Mouse (Mus musculus) midbrain, embryonic 11.5 days (tissue): ENCODE data around the gene Olfr1442. TPM values are rescaled to one million over a fixed set of nuclear protein-coding genes. Genes with fewer than 3 reads are reported as not detected.
"Not testable (repeated sequence)": the region's sequence is repeated elsewhere in the genome, so short reads cannot be mapped to it uniquely, and the experiment has no call there.

Source experiments
- ATAC-seq: fragments of 200-750 bp; cut with Nextera tagmentation; 2 replicates; pipeline ENCODE4 v1.8.0; 2017; ENCODE audit warnings: moderate TSS enrichment, moderate library complexity; ENCODE audit not compliant: low FRiP score
- DNase-seq: peaks from one replicate; pipeline ENCODE4 v3.0.0; 2015; ENCODE audit warnings: low spot score; ENCODE audit errors: missing footprints
- H3K27ac ChIP-seq: fragments of 300-500 bp; sonication (generic); 2 replicates; pipeline ENCODE4 v1.5.1; 2014; ENCODE audit warnings: low read depth, low read length
- H3K27me3 ChIP-seq: fragments of 300-500 bp; sonication (generic); 2 replicates; pipeline ENCODE4 v1.6.1; 2014; ENCODE audit warnings: mild to moderate bottlenecking, low read length, moderate library complexity, mixed read lengths; ENCODE audit not compliant: control insufficient read depth, insufficient read depth
- H3K36me3 ChIP-seq: fragments of 300-500 bp; sonication (generic); 2 replicates; pipeline ENCODE4 v1.6.1; 2014; ENCODE audit warnings: mild to moderate bottlenecking, low read length, moderate library complexity, mixed read lengths; ENCODE audit not compliant: control insufficient read depth, insufficient read depth
- H3K4me1 ChIP-seq: fragments of 300-500 bp; sonication (generic); 2 replicates; pipeline ENCODE4 v1.6.1; 2014; ENCODE audit warnings: low read length; ENCODE audit not compliant: control insufficient read depth, insufficient read depth
- H3K4me2 ChIP-seq: fragments of 300-500 bp; sonication (generic); 2 replicates; pipeline ENCODE4 v1.6.1; 2014; ENCODE audit warnings: mild to moderate bottlenecking, moderate library complexity
- H3K4me3 ChIP-seq: fragments of 300-500 bp; sonication (generic); 2 replicates; pipeline ENCODE4 v1.5.1; 2014; ENCODE audit warnings: low read depth, low read length
- H3K9ac ChIP-seq: fragments of 300-500 bp; sonication (generic); 2 replicates; pipeline ENCODE4 v1.6.1; 2014; ENCODE audit warnings: low read length
- H3K9me3 ChIP-seq: fragments of 300-500 bp; sonication (generic); 2 replicates; pipeline ENCODE4 v1.6.1; 2016; ENCODE audit warnings: low read length; ENCODE audit not compliant: control insufficient read depth
- WGBS: fragments of 180-500 bp; shearing (Covaris S2); extraction: QIAGEN DNeasy Blood & Tissue Kit; methylation state at CpG from one replicate; pipeline ENCODE4 v1.1.7; 2014; 5-methylcytosine and 5-hydroxymethylcytosine counted together
- polyA plus RNA-seq: library from polyadenylated mRNA; unstranded; fragments of >200 nt; fragmentation: Nextera tagmentation; extraction: Ambion mirVana; gene quantifications from 2 replicates; pipeline ENCODE4 v1.2.1, GENCODE M21; 2014

Gene Olfr1442
- not detected in 2 replicates for polyA plus RNA-seq

DNA sequence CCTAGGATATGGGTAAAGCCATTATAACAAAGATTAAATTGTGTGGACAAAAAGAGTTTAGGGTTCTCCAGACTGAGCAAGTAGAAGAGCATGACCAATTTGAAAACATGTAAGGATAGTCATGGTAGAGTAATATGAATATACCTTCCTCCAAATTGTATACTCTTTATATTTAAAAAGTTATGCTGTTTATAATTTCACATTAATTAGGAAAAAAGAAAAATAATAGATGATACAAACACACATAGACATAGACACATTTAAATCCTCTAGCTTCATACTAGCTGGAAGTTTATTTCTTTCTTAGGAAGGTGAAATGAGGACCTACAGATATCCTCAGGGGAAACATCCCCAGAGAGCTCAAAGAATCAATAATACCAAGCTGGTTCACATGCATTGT lies at the start of gene Olfr1442:
Olfr1442 (plus strand) TSS at position 301 of the 400 bp plus-strand sequence.
- H3K4me2 ChIP-seq = no peak within 1 kb of the TSS
- no peak for DNase-seq
- no peak for ATAC-seq
- no peaks in the 10 kb centered on the region for H3K9me3 ChIP-seq
- no peak within 1 kb of the TSS for H3K27ac ChIP-seq
- H3K36me3 ChIP-seq = no peaks in the 10 kb centered on the region
- H3K4me1 ChIP-seq = no peaks in the 10 kb centered on the region
- H3K27me3 ChIP-seq = no peaks in the 10 kb centered on the region
- H3K4me3 ChIP-seq = no peak within 1 kb of the TSS
- H3K9ac ChIP-seq = no peak within 1 kb of the TSS

DNA sequence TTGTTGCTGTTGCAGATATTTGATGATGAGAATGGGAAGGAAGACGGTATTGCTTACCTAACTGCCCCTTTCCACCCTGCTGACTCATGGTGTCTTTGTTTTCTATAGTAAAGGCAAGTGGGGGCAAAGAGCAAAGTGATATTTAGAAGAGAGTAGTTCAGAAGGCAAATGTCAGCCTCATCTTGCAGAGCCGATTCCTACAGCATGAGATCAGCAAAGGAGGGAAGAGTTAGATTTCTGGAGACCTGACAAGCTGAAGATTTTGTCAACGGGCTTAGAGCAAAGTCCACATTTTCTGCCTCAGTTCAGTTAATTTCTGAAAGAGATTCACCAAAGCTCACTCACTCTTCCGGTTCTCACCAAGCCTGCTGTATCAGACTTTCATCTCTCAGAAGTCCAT lies 37.1 kb upstream of the Olfr1442 start, which contains the start of gene Glyat:
Glyat (plus strand) TSS at position 133 of the 400 bp plus-strand sequence.
- H3K9ac ChIP-seq = no peak within 1 kb of the TSS
- no peaks in the 10 kb centered on the region for H3K36me3 ChIP-seq
- no peaks in the 10 kb centered on the region for H3K27me3 ChIP-seq
- H3K4me3 ChIP-seq = no peak within 1 kb of the TSS
- H3K4me1 ChIP-seq = no peaks in the 10 kb centered on the region
- no peak within 1 kb of the TSS for H3K27ac ChIP-seq
- DNase-seq = no peak
- no peak within 1 kb of the TSS for H3K4me2 ChIP-seq
- no peak for ATAC-seq
- no peaks in the 10 kb centered on the region for H3K9me3 ChIP-seq
- WGBS = 72% methylated on average over 4 of the region's 4 CpGs

DNA sequence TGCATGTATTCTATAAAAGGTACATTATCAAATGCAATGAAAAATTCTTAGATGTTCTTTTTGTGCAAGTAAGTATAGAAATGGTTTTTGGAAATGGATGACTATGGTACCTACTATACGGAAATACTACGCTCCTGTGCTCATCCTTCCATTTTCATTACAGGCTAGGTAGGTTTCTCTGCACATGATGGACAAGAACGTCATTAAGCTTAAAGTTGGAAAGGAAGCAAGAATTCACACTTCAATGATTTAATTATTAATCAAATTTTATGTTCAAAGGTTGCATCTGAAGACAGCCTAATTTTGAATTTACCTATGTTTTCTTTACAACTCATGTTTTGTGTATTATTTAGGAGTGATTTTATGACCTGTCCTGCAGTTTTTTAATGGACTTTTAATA lies 36.0 kb upstream of the Olfr1442 start:
- DNase-seq = no peak
- H3K4me3 ChIP-seq = no peak overlapping the region
- 93% methylated on average over 3 of the region's 3 CpGs for WGBS
- ATAC-seq = no peak
- no peak overlapping the region for H3K9ac ChIP-seq
- H3K9me3 ChIP-seq = no peaks in the 10 kb centered on the region
- no peak overlapping the region for H3K4me2 ChIP-seq
- no peaks in the 10 kb centered on the region for H3K27me3 ChIP-seq
- H3K4me1 ChIP-seq = no peaks in the 10 kb centered on the region
- no peaks in the 10 kb centered on the region for H3K36me3 ChIP-seq
- no peak overlapping the region for H3K27ac ChIP-seq

DNA sequence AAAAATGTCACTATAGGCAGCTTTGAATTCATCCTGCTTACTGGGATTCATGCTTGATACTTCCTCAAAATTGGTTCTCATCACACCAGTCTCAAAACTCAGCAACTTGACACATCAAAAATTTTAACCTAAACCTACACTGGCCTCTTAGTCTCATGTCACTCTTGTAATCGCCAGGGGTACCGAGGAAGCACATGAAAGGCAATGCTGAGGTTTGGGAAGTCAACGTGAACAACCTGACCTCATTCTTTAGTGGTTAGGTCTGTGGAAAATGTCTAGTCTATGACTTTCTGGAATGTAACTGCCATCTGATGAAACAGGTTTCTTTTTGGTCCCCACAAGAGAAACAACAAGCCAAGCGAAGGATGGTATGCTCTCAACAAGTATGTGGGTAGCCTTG lies 35.3 kb upstream of the Olfr1442 start:
- no peak overlapping the region for H3K9ac ChIP-seq
- no peaks in the 10 kb centered on the region for H3K36me3 ChIP-seq
- no peaks in the 10 kb centered on the region for H3K27me3 ChIP-seq
- ATAC-seq = no peak
- no peak for DNase-seq
- H3K9me3 ChIP-seq = no peaks in the 10 kb centered on the region
- no peak overlapping the region for H3K4me2 ChIP-seq
- H3K4me1 ChIP-seq = no peaks in the 10 kb centered on the region
- 87% methylated on average over 4 of the region's 4 CpGs for WGBS
- no peak overlapping the region for H3K27ac ChIP-seq
- no peak overlapping the region for H3K4me3 ChIP-seq

DNA sequence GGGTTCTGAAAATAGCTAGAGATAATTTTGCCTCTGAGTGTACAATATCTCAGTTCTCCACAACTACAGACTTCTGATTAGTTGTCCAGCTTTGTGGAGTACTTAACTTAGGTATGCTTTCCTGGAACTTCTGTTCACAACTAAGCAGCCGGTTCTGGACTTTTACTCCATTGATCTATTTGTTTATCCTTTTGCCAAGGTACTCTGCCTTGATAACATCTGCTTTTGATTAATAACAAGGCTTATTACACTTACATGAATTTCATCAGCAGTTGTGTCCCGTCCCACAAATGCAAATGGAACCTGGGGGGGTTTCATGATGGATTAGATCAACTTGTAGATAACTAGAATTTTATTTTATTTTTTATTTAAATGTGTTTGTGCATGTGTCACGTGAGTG lies 33.4 kb upstream of the Olfr1442 start:
- no peaks in the 10 kb centered on the region for H3K36me3 ChIP-seq
- WGBS = 73% methylated on average over 3 of the region's 3 CpGs
- H3K9me3 ChIP-seq = no peaks in the 10 kb centered on the region
- no peak for ATAC-seq
- no peak overlapping the region for H3K27ac ChIP-seq
- no peak overlapping the region for H3K4me3 ChIP-seq
- H3K4me2 ChIP-seq = no peak overlapping the region
- no peaks in the 10 kb centered on the region for H3K4me1 ChIP-seq
- H3K27me3 ChIP-seq = no peaks in the 10 kb centered on the region
- no peak for DNase-seq
- H3K9ac ChIP-seq = no peak overlapping the region

DNA sequence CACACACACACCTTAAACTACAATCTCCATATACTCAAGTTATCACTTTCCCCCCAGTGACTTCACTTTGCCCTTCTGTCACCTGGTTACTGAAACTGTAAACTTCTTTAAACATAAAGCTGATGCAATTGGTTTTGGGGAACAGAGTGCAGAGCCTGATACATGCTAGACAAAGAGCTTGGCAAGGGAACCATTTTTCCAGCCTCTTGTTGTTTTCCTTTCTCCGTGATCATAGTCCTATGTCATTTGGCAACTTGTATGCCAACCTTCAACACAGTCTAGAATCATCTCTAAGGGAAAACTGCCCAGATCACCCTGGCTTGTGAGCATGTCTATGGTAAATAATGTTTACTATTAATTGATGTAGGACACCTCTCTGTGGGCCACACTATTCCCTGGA lies 32.2 kb upstream of the Olfr1442 start:
- Histone ChIP-seq H3K9ac (no peak overlapping the region), H3K27me3 (no peaks in the 10 kb centered on the region), H3K4me1 (no peaks in the 10 kb centered on the region), H3K36me3 (no peaks in the 10 kb centered on the region), H3K4me3 (no peak overlapping the region), H3K9me3 (no peaks in the 10 kb centered on the region), H3K27ac (no peak overlapping the region), H3K4me2 (no peak overlapping the region)
- WGBS = 67% methylated on average over 1 of the region's 1 CpGs
- DNase-seq (no peak), ATAC-seq (no peak)

DNA sequence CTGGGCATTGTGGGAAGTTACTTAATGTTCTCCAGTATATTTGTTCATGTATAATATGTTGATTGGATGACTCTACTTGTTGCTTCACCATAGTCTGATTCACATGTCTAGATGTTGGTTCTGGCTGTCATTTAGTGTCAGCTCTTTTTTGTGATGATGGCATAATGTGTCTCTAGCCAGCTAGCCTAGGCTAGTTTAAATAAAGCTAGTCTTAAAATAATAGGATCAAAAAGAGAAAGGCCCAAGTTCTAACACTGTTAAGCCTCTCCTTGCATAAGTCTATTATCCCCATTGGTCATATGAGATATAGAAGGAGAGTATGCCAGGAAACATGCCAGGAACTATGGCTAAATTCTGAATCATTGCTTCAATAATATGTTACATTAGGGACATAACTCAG lies 20.7 kb upstream of the Olfr1442 start:
- Histone ChIP-seq H3K9ac (no peak overlapping the region), H3K27me3 (no peaks in the 10 kb centered on the region), H3K27ac (no peak overlapping the region), H3K4me3 (no peak overlapping the region), H3K4me2 (no peak overlapping the region), H3K9me3 (no peaks in the 10 kb centered on the region), H3K4me1 (no peaks in the 10 kb centered on the region), H3K36me3 (no peaks in the 10 kb centered on the region)
- DNase-seq = no peak
- ATAC-seq = no peak

DNA sequence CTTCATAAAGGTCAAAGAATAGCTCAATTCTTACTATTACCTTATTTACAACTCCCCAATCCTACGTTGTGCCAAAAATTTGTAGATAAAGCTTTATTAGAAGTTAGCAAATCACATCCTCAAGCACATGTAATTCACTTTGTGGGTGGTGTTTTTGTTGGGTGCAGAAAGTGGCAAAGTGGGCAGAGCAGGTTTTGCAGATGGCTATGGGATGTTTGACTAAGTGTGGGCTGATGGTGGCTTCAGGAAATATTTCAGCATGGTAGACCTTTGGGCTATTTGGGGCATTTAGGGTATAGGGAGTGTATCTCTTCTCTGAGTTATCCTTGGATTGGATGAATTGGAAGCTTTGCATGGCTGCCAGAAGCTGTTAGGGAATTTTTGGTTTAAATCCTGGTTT lies 4.1 kb upstream of the Olfr1442 start:
- Histone ChIP-seq H3K4me3 (no peak overlapping the region), H3K4me1 (no peaks in the 10 kb centered on the region), H3K27ac (no peak overlapping the region), H3K4me2 (no peak overlapping the region), H3K27me3 (no peaks in the 10 kb centered on the region), H3K9ac (no peak overlapping the region), H3K36me3 (no peaks in the 10 kb centered on the region), H3K9me3 (no peaks in the 10 kb centered on the region)
- DNase-seq (no peak), ATAC-seq (no peak)
- 69% methylated on average over 1 of the region's 1 CpGs for WGBS

DNA sequence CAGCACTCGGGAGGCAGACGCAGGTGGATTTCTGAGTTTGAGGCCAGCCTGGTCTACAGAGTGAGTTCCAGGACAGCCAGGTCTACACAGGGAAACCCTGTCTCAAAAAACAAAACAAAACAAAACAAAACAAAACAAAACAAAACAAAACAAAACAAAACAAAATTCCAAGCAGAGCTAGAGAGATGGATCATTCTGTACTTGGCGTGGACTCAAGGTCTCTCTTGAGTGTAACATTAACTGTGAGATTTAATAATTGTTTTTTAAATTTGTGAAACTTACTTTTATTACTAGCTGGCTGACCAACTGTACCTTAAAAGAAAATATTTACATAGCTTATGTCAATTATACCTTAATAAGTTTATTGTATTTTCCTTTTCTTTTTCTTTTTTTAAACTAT lies 1.6 kb upstream of the Olfr1442 start:
- 90% methylated on average over 3 of the region's 3 CpGs for WGBS
- not testable (repeated sequence) for H3K27me3 ChIP-seq, H3K27ac ChIP-seq, H3K4me2 ChIP-seq, H3K4me3 ChIP-seq, H3K9me3 ChIP-seq, H3K9ac ChIP-seq, DNase-seq, ATAC-seq, H3K36me3 ChIP-seq, H3K4me1 ChIP-seq

DNA sequence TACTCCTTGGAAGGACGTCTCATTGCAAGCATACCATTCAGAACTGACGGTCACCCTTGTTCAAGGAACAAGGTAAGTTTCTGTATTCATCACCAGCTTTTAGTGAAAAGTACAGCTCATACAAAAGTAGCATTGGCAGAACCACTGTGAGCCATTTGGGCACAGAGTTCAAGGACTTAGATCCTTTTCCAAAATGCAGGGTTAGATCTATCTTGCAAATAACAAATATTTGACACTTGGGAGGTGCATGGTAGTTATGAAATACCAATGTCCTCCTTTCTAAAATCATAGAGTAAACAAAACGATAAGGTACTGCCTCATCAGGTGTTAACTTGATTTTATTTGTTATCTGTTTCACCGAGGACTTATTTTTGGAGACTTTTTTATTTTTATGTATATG lies 812 bp downstream of the Olfr1442 start:
- no peak overlapping the region for H3K9ac ChIP-seq
- 85% methylated on average over 4 of the region's 4 CpGs for WGBS
- no peaks in the 10 kb centered on the region for H3K27me3 ChIP-seq
- no peaks in the 10 kb centered on the region for H3K36me3 ChIP-seq
- no peak overlapping the region for H3K4me3 ChIP-seq
- DNase-seq (no peak), ATAC-seq (no peak)
- H3K4me2 ChIP-seq = no peak overlapping the region
- no peak overlapping the region for H3K27ac ChIP-seq
- H3K4me1 ChIP-seq = no peaks in the 10 kb centered on the region
- H3K9me3 ChIP-seq = no peaks in the 10 kb centered on the region
